Mouse (Mus musculus): ENCODE results near the gene Slc30a1.
A peak's percentile ranks its signal among the peaks of the same experiment; 100 is the strongest.

Gene Slc30a1

GRCm38 (mm10) chr1:191896806-191897552 is 9.6 kb upstream of the Slc30a1 start:
- no peak for DNase-seq (ENCODE audit: low spot score in 2 of 2)

- peak; percentile 4 to 65 for DNase-seq (ENCODE audit: low spot score in 2 of 2)
Observed at GRCm38 (mm10) chr1:191905637-191906533, 682 bp upstream of the Slc30a1 start.

- peak; percentile 65 to 86 for DNase-seq (ENCODE audit: low spot score in 2 of 2)
Observed at GRCm38 (mm10) chr1:191907431-191907810, 854 bp downstream of the Slc30a1 start.

- no peak for DNase-seq (ENCODE audit: low spot score in 2 of 2)
Observed at GRCm38 (mm10) chr1:191908906-191909305, 2.3 kb downstream of the Slc30a1 start.

- no peak for DNase-seq (ENCODE audit: low spot score in 2 of 2)
Observed at GRCm38 (mm10) chr1:191909316-191909715, 2.7 kb downstream of the Slc30a1 start.

- DNase-seq (ENCODE audit: low spot score in 2 of 2) = no peak
Observed at GRCm38 (mm10) chr1:191910646-191911045, 4.1 kb downstream of the Slc30a1 start.

- no peak for DNase-seq (ENCODE audit: low spot score in 2 of 2)
Observed at GRCm38 (mm10) chr1:191911067-191911668, 4.6 kb downstream of the Slc30a1 start.

DNA sequence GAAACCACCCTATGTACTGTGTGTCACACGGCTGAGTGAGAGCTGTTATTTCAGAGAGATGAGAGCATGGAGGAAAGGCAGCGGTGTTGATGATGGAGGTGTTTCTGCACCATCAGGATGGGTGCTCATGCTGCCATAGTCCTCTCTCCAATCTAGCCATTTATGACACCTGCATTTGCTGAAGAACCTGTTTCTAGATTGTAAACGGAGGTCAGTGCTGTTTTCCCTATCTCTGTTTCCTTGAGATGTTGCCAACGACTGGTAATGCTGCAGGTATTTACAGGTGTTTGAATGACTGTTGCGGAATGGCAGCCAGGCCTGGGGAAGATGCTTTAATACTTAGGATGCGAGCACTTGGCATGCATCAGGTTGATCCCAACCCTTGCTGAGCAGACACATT is 8.1 kb downstream of the Slc30a1 start:
- DNase-seq (ENCODE audit: low spot score in 2 of 2) = no peak

GRCm38 (mm10) chr1:191915586-191915985 is 9.0 kb downstream of the Slc30a1 start:
- no peak for DNase-seq (ENCODE audit: low spot score in 2 of 2)

DNA sequence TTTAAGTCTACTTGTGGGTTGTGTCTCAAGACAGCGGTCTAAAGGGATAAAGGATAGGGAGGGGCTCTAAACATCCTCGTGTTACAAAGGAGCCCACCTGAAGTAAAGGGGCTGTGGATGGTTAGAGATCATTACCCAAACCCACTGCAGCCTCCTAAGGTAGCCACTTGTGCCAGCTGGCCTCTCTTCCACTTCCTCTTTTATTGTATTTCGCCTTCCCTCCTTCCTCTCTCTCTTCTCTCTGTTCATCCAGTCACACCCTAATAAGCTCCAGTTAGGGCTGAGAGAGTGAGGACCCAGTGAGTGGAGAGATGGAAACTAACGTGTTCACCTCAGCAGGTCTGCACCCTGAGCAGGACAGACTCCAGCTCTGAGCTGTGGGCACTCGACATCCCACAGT is 10.3 kb downstream of the Slc30a1 start:
- no peak for DNase-seq (ENCODE audit: low spot score in 2 of 2)

- DNase-seq (ENCODE audit: low spot score in 2 of 2) = no peak
Observed at GRCm38 (mm10) chr1:191919336-191919735, 12.8 kb downstream of the Slc30a1 start.

DNA sequence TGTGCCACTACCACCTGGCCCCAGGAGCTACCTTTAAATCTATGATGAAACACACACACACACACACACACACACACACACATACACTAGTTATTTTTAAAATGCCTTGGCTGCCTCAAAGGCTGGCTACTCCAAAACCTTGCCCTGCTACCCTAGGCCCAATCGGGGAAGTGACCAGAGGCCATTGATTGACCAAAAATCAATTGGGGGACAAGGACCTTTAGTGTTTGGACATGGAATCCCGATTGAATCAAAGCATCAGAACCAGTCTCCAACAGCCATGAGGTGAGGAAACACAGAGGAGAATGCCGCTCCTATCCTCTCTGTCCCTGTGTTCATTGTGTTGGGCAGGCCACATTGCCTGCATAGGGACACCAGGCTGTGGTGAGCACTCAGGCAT is 15.1 kb downstream of the Slc30a1 start:
- DNase-seq (ENCODE audit: low spot score in 2 of 2) = no peak

DNA sequence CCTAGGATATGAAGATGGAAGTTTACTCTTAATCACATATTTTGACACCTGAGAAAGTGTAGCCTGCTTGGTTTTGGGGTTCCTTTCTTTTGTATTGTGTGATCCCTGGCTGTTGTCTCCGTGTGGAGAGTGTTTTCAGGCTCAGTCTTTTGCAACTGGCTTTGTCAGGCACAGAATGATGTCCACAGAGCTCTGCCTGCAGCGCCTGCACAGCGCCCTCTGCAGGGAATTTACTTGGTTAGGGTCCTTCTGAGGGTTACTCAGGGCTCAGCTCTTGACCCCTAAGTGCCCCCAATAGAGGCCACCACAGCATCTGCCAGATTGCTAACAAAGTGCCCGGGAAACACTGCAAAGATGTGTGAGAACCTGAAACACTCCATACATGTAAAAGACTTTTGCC is 18.9 kb downstream of the Slc30a1 start:
- no peak for DNase-seq (ENCODE audit: low spot score in 2 of 2)

DNA sequence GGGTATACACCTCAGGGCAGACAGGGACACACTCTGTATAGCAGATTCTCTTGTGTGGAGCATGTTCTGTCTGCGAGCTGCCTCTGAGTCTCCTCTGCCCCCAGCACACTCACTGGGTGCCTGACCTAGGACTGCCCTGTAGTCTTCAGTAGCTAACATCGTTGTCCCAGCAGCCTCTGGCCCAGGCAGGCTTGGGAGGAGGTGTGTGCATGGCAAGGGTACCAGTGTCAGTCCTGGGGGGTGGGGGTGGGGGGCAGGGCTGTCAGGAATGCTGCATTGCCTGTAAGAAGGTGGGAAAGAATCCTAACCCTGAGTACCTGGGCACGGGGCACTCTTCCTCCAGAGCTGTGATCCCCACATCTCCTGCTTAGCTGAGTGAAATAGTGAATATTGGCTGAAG is 20.1 kb downstream of the Slc30a1 start:
- no peak for DNase-seq (ENCODE audit: low spot score in 2 of 2)

DNA sequence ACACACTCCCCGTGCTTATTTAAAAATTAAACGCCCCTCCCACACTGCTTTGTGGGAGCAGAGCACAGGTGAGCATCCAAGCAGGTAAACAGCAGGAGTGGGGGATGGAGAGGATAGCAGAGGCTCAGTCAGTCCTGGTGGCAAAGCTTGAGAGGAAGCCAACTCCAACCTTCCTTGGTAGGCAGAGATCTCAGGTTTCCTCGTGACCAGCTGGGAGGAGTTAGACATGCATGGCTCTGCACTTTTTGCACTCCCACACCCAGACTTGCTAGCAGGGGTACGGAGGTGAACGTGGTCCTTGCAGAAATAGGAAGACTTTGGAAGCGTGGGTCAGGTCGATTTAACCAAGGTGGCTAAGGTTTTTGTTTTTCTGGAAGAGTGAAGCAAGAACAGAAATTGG is 21.8 kb downstream of the Slc30a1 start:
- DNase-seq (ENCODE audit: low spot score in 2 of 2) = no peak

DNA sequence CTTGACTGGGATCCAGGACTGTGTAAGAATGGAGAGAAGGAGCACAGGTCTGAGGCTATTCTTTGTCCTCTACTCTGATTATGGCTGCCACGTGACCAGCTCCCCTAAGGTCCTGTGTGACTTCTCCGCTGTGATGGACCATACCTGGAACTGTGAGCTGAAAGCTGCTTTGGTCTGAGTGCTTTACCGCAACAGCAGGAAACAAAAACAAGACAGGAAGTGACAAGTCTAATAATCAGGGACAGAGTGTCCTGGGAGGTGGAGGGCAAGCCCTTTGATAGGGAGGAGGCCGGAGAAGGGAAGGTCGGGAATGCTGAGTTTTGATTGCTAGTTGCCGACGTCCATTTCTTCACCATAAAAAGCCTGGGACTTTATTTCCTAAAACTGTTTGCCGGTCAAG is 22.5 kb downstream of the Slc30a1 start:
- no peak for DNase-seq (ENCODE audit: low spot score in 2 of 2)

DNA sequence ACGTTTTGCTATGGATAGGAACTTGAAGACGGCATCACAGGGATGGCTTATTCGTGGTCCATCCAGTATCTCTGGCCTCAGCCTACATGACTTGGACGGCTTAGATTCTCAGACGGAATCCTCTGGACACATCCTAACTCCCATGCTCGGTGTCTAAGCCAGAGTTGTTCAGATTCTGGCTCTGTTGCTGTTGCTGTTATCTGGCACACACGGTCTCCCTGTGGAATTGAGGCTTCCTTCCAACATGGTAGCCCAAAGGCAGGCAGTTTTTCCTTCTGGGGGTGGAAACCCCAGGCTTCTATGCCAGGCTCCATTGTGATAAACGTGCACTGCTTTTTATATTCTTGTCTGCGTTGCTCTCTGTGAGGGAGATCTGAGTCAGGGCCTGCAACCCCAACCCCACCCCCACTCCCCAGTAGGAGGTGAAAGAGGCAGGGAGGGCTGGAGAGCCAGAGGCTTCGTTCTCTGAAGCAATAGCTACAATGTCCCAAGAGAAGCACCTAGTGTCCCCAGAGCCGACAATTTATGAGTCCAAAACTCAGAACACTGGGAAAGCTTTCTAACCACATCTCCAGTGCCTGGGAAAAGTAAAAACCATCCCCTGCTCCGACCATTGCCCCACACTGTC is 23.4 kb downstream of the Slc30a1 start:
- DNase-seq (ENCODE audit: low spot score in 2 of 2) = no peak

- no peak for DNase-seq (ENCODE audit: low spot score in 2 of 2)
Observed at GRCm38 (mm10) chr1:191930525-191931105, 24.0 kb downstream of the Slc30a1 start.

- DNase-seq (ENCODE audit: low spot score in 2 of 2) = no peak
Observed at GRCm38 (mm10) chr1:191932286-191932985, 25.9 kb downstream of the Slc30a1 start.

DNA sequence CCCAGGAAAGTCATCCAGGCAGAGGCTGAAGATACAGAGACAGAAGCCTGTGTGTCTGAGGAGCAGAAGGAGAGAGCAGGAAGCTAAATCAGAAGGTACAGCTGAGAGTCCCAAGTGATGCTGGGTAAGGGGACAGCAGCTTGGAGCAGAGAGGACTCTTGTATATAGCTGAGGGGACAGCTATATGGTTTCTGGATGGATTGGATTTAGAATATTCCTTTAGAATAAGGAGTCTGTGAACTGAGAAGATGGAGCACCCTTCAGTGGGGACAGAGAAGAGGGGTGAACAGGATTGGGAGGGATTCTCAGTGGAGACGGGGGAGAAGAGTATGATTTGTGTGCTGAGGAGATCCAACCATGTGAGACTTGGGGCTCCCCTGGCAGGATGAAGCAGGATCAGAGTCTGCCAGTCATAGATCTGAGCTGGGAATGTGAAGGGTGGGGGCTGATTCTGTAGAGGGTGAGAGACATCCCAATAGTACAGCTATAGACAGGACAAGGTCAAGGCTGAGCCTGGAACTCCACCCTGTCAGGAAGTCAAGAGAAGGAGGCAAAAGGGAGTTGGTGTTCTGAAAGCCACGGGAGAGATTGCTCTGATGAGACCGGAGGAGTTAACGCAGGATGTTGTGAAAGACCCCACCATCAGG is 26.5 kb downstream of the Slc30a1 start:
- DNase-seq (ENCODE audit: low spot score in 2 of 2) = no peak

GRCm38 (mm10) chr1:191943638-191944037 is 37.1 kb downstream of the Slc30a1 start:
- no peak for DNase-seq (ENCODE audit: low spot score in 2 of 2)
